Mouse (Mus musculus) kidney, postnatal 10 days (tissue): ENCODE measurements around the gene Skp2.

Experiments used
- DNase-seq: peaks from one replicate; pipeline ENCODE4 v3.0.0; 2021; ENCODE audit warnings: mixed read lengths

The Skp2 gene

GRCm38 (mm10) chr15:9073684-9074083, 81.5 kb downstream of the Skp2 start:
- DNase-seq, result no peak

GRCm38 (mm10) chr15:9073067-9073608, 82.1 kb downstream of the Skp2 start:
- no peak for DNase-seq

GRCm38 (mm10) chr15:9072630-9073029, 82.6 kb downstream of the Skp2 start:
- DNase-seq, result no peak

GRCm38 (mm10) chr15:9071556-9072544, 83.4 kb downstream of the Skp2 start:
- DNase-seq, result peak; percentile 66

- peak; percentile 99 for DNase-seq
Observed at GRCm38 (mm10) chr15:9070912-9071555, 84.2 kb downstream of the Skp2 start, which contains the start of gene Nadk2. TSS of gene Nadk2 (plus strand) at chr15:9071260.

GRCm38 (mm10) chr15:9070353-9070752, 84.9 kb downstream of the Skp2 start:
- no peak for DNase-seq

GRCm38 (mm10) chr15:9068881-9069280, 86.3 kb downstream of the Skp2 start:
- DNase-seq, result no peak
